Mouse (Mus musculus) kidney, adult 2 months (tissue): ENCODE results near the gene Spata25.

Experiments
- CTCF ChIP-seq: fragments of 200-500 bp; conservative IDR thresholded peaks from 2 replicates; pipeline ENCODE4 v1.5.1; 2011; ENCODE audit warnings: low read depth, mild to moderate bottlenecking, control low read depth, low read length, moderate library complexity, mixed read lengths; ENCODE audit not compliant: insufficient read depth, insufficient read length
- POLR2A ChIP-seq: fragments of 200-500 bp; IDR thresholded peaks from one replicate; pipeline ENCODE4 v1.6.1; 2011; ENCODE audit warnings: low read depth, low read length, control low read depth

DNA sequence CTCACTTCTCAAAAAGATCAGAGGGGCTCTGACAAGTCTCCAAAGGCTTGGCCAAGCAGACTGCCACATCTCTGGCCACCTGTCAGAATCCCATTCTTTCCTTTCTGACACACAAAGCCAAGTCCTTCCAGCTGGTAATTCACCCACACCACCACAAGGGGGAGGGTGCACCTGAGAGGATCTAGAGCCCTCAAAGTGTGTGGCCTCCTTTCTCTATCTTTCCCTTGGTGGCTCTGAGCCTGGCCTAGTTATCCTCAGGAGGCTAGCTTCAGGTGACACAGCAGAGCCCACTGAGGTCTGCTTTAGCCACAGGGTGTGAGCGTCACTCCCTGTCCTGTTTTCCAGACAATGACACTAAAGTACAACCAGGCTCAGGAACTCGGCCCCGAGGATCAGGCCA lies 35.1 kb downstream of the Spata25 start:
- TF ChIP-seq CTCF (peak; percentile 73), POLR2A (no peak)
